Mouse (Mus musculus) ES-E14 (cell line): ENCODE data around the gene Foxp1. TPM values are rescaled to one million over a fixed set of nuclear protein-coding genes. Genes with fewer than 3 reads are reported as not detected.

Source experiments
- DNase-seq: peaks from one replicate; pipeline ENCODE4 v3.0.0-alpha.2; 2013; ENCODE audit warnings: low read depth, low spot score
- H3K27ac ChIP-seq: 2 replicates; pipeline ENCODE4 v1.5.1; 2012; ENCODE audit warnings: low read depth, mild to moderate bottlenecking, low read length, moderate library complexity, mixed read lengths; ENCODE audit not compliant: poor library complexity, insufficient read depth, severe bottlenecking
- H3K36me3 ChIP-seq: 2 replicates; pipeline ENCODE4 v1.6.1; 2012; ENCODE audit warnings: mild to moderate bottlenecking, low read length, moderate library complexity, mixed read lengths; ENCODE audit not compliant: control insufficient read depth, poor library complexity, insufficient read depth, severe bottlenecking
- H3K4me1 ChIP-seq, 2 experiments: fragments of 150-350 bp in 1 of 2; sonication (generic) in 1 of 2; 2 replicates each; pipeline ENCODE4 v1.6.1; 2012; ENCODE audit warnings: low read length in 2 of 2, mild to moderate bottlenecking in 1 of 2, mixed read lengths in 1 of 2; ENCODE audit not compliant: control insufficient read depth in 2 of 2, insufficient read depth in 2 of 2, poor library complexity in 1 of 2
- H3K4me3 ChIP-seq, 2 experiments: fragments of 150-350 bp in 1 of 2; sonication (generic) in 1 of 2; 2 replicates each; pipeline ENCODE4 v1.5.1; 2012; ENCODE audit warnings: low read length in 2 of 2, low read depth in 1 of 2, mild to moderate bottlenecking in 1 of 2, mixed read lengths in 1 of 2; ENCODE audit not compliant: insufficient read depth in 1 of 2, poor library complexity in 1 of 2, severe bottlenecking in 1 of 2
- H3K9ac ChIP-seq: 2 replicates; pipeline ENCODE4 v1.6.1; 2012; ENCODE audit warnings: low read depth, mild to moderate bottlenecking, low read length, mixed read lengths; ENCODE audit not compliant: poor library complexity, insufficient read depth, severe bottlenecking
- H3K9me3 ChIP-seq: fragments of 150-350 bp; sonication (generic); 2 replicates; pipeline ENCODE4 v1.6.1; 2012; ENCODE audit warnings: low read depth, mild to moderate bottlenecking, low read length; ENCODE audit not compliant: control insufficient read depth, insufficient read depth
- CHD2 ChIP-seq: IDR thresholded peaks from 2 replicates; pipeline ENCODE4 v1.6.1; 2014; ENCODE audit warnings: mild to moderate bottlenecking, low read depth, low read length, inconsistent platforms
- HCFC1 ChIP-seq: IDR thresholded peaks from 2 replicates; pipeline ENCODE4 v1.6.1; 2012; ENCODE audit warnings: low read length, inconsistent platforms, borderline replicate concordance; ENCODE audit not compliant: insufficient read depth
- MAFK ChIP-seq: IDR thresholded peaks from 2 replicates; pipeline ENCODE4 v1.6.1; 2014; ENCODE audit warnings: mild to moderate bottlenecking, low read depth, low read length, inconsistent platforms; ENCODE audit not compliant: insufficient read depth
- ZC3H11A ChIP-seq: IDR thresholded peaks from 2 replicates; pipeline ENCODE4 v1.6.1; 2012; ENCODE audit warnings: low read depth, mild to moderate bottlenecking, inconsistent platforms, low read length, borderline replicate concordance
- ZNF384 ChIP-seq: IDR thresholded peaks from 2 replicates; pipeline ENCODE4 v1.6.1; 2012; ENCODE audit warnings: low read depth, low read length, inconsistent platforms
- in situ Hi-C, 2 experiments: fragments of 600-800 bp; cut with MboI; formaldehyde crosslinking; loops; one replicate each; pipeline ENCODE4 v1.15.1; 2025; ENCODE audit warnings: low sequenced_read_pairs in 2 of 2, inconsistent platforms in 1 of 2; ENCODE audit not compliant: unreplicated experiment in 2 of 2
- total RNA-seq: library from RNA; depleted of rRNA; stranded (reverse); fragments of 300-350 nt; gene quantifications from 2 replicates; pipeline ENCODE4 v1.2.3, GENCODE M21; 2012

Gene Foxp1
- total RNA-seq, 1 experiment = 70.0 TPM

DNA sequence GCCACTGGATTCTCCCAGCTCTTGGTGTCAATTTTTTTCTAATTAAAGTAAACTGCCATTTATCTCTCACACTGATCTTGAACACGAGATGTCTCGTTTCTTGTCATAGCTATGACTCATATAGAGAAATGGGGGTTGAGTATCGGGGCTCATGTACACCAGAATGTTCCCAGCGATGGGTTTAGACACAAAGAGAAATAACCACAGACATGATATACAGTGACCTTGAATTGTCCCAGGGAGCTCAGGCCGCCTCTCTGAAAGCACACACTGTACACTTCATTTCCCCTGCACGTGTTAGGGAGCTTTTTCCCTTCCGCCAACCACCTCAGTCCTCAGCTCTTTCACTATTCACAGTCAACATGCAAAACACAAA is 529.8 kb downstream of the Foxp1 start:
- TF ChIP-seq ZNF384 (no peak), ZC3H11A (no peak)
- peaks cover 7% of the 10 kb centered on the region; the same call in 1 of the 2 replicates for H3K36me3 ChIP-seq
- no peak overlapping the region for H3K4me3 ChIP-seq
- no peak overlapping the region for H3K27ac ChIP-seq
- no peaks in the 10 kb centered on the region for H3K9me3 ChIP-seq
- no peak overlapping the region for H3K9ac ChIP-seq
- DNase-seq = no peak
- in situ Hi-C loops = no loop called here
- no peaks in the 10 kb centered on the region; a peak in 1 of 4 replicates for H3K4me1 ChIP-seq

GRCm38 (mm10) chr6:98991900-98992771 is 530.4 kb downstream of the Foxp1 start:
- H3K9ac ChIP-seq = no peak overlapping the region

DNA sequence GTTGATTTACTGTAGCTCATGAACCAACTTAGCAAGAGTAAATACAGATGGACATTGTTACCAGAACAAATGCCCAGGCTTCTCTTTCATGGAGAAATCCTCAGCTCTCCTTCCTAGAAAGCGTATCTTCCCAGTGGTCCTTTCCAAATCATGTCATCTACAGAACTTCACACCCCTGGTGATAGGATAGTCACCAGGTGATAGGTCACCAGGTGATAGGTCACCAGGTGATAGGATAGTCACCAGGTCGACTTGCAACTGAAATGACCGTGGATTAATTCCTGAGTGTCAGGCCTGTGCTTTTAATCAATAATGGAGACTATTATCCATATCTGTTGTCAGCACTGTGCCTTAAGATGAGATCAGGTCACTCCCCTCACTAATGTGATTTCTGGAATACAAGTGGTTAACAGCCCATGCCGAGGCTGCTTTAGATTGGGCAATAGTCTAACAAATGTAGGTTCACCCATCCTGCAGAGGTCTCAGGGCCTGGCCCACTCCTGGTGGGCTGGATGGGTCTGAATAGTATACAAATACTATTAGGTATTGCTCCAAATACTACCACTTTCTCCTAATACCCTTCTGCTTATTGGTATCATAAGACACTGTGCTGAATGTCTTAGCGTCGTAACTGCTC is 534.9 kb downstream of the Foxp1 start:
- no peak overlapping the region for H3K9ac ChIP-seq
- TF ChIP-seq HCFC1 (no peak), MAFK (no peak), CHD2 (no peak), ZC3H11A (no peak), ZNF384 (no peak)
- peaks cover 6% of the 10 kb centered on the region; the same call in 1 of the 2 replicates for H3K36me3 ChIP-seq
- no peaks in the 10 kb centered on the region; a peak in 1 of 4 replicates for H3K4me1 ChIP-seq
- H3K4me3 ChIP-seq = no peak overlapping the region
- no peak for DNase-seq
- in situ Hi-C loops = no loop called here
- H3K27ac ChIP-seq = no peak overlapping the region
- no peaks in the 10 kb centered on the region for H3K9me3 ChIP-seq

More at GRCm38 (mm10) chr6:98991900-98992771, 530.4 kb downstream of the Foxp1 start:
- no peak for TF ChIP-seq HCFC1
- no peak for TF ChIP-seq ZC3H11A
- TF ChIP-seq ZNF384 = no peak
- TF ChIP-seq MAFK = no peak
- TF ChIP-seq CHD2 = no peak
- Histone ChIP-seq H3K9me3 (no peaks in the 10 kb centered on the region), H3K4me3 (no peak overlapping the region), H3K4me1 (no peaks in the 10 kb centered on the region; a peak in 1 of 4 replicates), H3K27ac (no peak overlapping the region), H3K36me3 (peaks cover 6% of the 10 kb centered on the region; the same call in 1 of the 2 replicates)
- no peak for DNase-seq
- in situ Hi-C loops = no loop called here

DNA sequence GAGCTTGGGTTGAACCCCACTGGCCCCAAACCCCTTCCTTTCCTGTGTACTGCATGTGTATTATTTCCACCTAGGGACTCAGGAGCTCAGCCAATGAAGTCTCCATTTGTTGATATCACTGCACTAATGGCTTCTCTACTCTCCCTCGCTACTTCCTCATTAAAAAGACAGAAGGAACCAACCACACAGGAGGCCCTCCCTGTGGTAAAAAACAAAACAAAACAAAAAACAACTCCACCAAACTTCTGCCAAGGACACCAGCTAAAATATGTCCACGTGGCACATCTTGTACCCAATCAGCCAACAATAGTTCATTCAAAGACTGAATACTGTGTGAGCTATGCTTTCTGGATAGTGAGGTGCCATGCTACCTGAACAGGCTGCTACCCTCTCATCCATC is 537.1 kb downstream of the Foxp1 start:
- no peak overlapping the region for H3K4me3 ChIP-seq
- peaks cover 6% of the 10 kb centered on the region; the same call in 1 of the 2 replicates for H3K36me3 ChIP-seq
- TF ChIP-seq HCFC1 (no peak), CHD2 (no peak), ZNF384 (no peak), ZC3H11A (no peak), MAFK (no peak)
- H3K9ac ChIP-seq = no peak overlapping the region
- in situ Hi-C loops = no loop called here
- no peaks in the 10 kb centered on the region for H3K4me1 ChIP-seq
- no peak for DNase-seq
- no peak overlapping the region for H3K27ac ChIP-seq
- no peaks in the 10 kb centered on the region for H3K9me3 ChIP-seq
